Mouse (Mus musculus): ENCODE measurements around the gene Hao2.

The Hao2 gene

DNA sequence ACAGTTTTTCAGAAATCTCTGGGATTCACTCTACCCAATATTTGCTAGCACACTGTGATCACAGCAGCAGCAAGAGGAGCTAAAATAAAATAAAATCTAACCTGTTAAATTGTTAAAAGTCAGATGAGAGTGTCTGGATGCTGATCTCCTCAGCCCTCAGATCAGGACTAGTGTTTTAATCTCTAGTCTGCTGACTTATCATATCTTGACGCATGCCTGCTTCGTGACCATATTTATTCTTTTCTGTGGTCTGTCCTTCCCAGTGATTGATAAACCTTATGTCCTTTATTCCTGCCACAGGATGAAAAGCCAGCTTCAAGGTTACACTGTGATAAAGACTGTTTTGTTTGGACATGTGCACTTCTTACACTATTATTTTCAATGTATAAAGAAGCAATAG lies 35.0 kb downstream of the Hao2 start:
- DNase-seq (ENCODE audit: inconsistent age in 2 of 2, low spot score in 1 of 2): peak; percentile 63 to 92

- peak in 1 of 2 experiments; percentile 78 for DNase-seq (ENCODE audit: inconsistent age in 2 of 2, low spot score in 1 of 2)
Observed at GRCm38 (mm10) chr3:98856892-98857291, 36.1 kb downstream of the Hao2 start.

GRCm38 (mm10) chr3:98855160-98855559 lies 37.9 kb downstream of the Hao2 start:
- DNase-seq (ENCODE audit: inconsistent age in 2 of 2, low spot score in 1 of 2): peak in 1 of 2 experiments; percentile 80

GRCm38 (mm10) chr3:98853685-98854084 lies 39.4 kb downstream of the Hao2 start:
- peak in 1 of 2 experiments; percentile 73 for DNase-seq (ENCODE audit: inconsistent age in 2 of 2, low spot score in 1 of 2)

GRCm38 (mm10) chr3:98853051-98853450 lies 40.0 kb downstream of the Hao2 start:
- DNase-seq (ENCODE audit: inconsistent age in 2 of 2, low spot score in 1 of 2): peak in 1 of 2 experiments; percentile 80

GRCm38 (mm10) chr3:98852631-98853030 lies 40.4 kb downstream of the Hao2 start:
- peak; percentile 56 to 86 for DNase-seq (ENCODE audit: inconsistent age in 2 of 2, low spot score in 1 of 2)

DNA sequence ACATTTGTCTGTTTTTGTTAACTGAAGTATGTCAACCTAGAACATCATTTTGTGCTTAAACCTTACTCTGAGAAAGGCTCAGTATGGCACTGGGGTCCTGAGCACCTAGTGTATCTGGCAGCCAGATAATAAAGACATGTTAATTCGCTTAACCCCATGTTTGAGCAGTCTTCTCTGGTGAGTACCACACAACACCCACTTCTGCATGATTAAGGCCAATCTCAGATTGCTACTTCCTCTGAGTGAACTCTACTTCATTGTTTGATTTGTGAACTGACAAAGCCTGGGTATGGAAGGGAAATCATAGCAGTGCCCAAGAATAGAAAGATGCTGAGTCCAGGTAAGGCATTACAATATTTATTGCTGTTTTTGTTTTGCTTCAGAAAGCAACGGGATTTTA lies 41.2 kb downstream of the Hao2 start:
- peak; percentile 36 to 81 for DNase-seq (ENCODE audit: inconsistent age in 2 of 2, low spot score in 1 of 2)

DNA sequence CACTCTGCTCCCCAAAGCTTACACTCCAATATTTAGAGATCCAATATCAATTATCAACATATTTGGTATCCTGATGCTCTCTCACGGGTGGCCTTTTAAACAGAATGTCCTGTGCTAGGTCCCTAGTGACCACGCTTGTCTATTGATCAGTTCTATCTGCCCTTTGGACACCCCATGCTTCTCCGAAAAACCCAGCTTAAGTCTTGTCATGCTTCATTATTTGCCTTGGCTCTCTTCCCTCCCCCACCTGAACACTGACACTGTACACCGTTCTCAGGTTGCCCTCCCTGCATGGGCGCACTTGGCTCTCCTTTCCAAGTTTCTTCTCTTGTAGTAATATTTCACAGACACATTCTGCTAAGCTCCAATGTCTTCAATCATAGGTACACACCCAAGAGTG lies 42.8 kb downstream of the Hao2 start:
- DNase-seq (ENCODE audit: inconsistent age in 2 of 2, low spot score in 1 of 2): peak; percentile 59 to 84

- peak in 1 of 2 experiments; percentile 46 for DNase-seq (ENCODE audit: inconsistent age in 2 of 2, low spot score in 1 of 2)
Observed at GRCm38 (mm10) chr3:98848898-98849297, 44.1 kb downstream of the Hao2 start.
